Mouse (Mus musculus) telencephalon, adult 2 months (tissue): ENCODE measurements around the gene Med9.
"Not testable (repeated sequence)": the region's sequence is repeated elsewhere in the genome, so short reads cannot be mapped to it uniquely, and the experiment has no call there.

ENCODE experiments used
- DNase-seq: peaks from one replicate; pipeline ENCODE4 v3.0.0-alpha.2; 2011; ENCODE audit warnings: low read depth, low spot score

Med9 gene

GRCm38 (mm10) chr11:59944855-59945254, 3.2 kb upstream of the Med9 start:
- DNase-seq: not testable (repeated sequence)

DNA sequence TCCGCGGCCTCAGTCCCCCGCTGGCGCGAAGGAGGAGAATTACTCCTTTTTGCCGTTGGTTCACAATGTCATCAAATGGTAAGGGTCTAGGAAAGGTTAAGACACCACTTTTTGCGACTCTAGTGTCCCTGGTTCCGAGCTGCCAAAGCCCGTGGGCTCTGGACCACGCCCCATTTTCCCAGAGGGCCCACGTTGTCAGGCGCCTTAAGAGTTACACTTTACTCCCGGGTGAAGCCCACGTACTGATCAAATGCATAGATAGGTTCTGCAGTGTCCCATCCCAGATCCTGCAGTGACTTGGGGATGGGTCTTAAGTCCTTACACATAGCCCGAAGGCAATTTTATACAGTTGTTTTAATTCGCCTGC, 378 bp downstream of the Med9 start:
- no peak for DNase-seq

GRCm38 (mm10) chr11:59952892-59953291, 4.9 kb downstream of the Med9 start:
- no peak for DNase-seq

GRCm38 (mm10) chr11:59956749-59957148, 8.7 kb downstream of the Med9 start:
- DNase-seq: no peak

DNA sequence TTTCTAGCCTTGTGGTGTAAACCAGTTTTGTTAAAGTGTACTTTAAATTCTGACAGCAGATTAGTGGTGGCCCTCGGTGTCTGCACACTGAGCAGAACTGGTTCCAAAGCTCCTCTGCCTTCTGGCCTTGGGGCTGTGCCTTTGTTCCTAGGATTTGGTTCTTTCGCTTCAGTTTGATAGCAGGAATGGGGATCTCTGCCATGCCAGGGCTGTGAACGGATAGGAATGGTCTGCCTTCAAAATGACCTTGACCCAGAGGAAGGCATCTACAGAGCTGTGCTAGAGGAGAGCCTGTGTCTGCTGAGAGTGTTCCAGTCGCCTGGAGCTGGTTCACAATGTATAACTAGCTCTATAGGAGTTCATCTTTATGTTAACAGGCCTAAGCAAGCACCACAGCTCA, 11.4 kb downstream of the Med9 start:
- DNase-seq: no peak

DNA sequence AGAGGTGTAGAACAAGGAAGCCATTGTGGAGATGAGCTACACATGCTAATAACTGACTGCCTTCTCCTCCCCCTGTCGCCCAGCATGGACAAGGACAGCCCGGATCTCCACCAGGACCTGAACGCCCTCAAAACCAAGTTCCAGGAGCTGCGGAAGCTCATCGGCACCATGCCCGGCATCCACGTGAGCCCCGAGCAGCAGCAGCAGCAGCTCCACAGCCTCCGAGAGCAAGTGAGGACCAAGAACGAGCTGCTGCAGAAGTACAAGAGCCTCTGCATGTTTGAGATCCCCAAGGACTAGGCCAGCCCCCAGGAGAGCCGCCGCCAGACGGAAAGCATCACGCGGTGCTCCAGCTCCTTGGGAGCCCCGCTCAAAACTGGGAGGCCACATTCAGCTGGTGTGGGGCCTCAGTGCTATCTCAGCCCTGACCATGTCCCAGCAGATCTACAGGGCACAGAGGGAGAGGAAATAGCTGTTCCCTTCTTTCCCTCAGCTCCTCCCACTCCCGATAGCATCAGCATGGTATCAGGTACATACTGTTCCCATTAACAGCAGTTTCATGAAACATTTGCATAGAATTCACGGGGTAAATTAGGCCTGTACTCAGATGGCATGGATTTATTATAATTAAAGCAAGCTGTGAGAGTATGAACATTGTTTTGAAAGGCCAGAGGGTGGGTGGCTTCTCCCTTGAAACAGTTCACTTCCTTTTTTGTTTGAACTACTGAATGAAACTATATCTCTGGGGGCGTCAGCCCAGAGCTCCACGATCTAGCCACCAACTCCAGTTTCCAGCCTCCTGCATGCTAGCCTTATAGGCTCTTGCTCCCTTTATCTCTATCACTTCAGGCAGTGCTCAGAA, 12.7 kb downstream of the Med9 start:
- peak; percentile 62 for DNase-seq

DNA sequence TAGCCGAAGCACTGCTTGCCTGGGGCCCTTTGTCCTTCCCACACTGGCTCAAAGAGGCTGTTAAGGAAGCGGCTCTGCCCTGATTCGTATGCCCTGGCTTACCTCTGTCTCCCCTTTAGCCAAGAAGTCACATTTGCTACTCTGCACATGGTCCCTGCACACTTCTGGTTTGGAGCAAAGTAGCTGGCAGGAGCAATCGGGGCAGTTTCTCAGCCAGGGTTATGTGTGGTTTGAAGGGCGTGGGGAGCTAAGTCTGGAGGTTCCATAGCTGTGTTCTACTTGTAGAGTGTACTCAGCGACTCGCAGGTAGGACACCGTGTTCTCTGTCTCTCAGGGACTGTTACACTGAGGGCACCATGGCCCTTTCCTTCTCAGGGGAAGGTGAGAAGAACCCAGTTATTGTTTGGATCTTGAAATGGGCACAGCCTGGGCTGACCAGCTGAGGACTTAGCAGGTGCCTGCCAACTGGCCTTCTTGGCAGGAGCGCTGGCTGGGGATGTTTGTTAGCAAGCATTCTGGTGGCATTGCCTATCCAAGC, 13.4 kb downstream of the Med9 start:
- DNase-seq: no peak

DNA sequence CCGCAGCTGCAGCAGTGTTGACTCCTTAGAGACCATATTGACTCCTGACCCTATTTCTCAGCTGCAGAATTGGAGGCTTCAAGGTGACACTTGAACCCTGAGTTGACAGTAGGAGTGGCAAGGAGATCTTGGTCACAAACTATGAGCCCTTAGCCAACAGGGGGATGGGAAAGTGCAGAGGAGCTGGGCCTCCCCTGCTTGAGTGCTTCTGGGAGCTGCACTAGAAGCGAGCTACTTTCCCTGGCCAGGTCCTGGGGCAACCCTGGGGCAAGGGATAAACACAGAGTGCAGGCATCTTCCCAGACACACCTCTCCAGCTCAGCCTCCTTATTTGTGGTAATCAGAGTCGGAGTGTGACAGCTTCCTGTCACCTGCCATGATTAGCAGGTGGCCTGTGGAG, 14.6 kb downstream of the Med9 start:
- DNase-seq: no peak

DNA sequence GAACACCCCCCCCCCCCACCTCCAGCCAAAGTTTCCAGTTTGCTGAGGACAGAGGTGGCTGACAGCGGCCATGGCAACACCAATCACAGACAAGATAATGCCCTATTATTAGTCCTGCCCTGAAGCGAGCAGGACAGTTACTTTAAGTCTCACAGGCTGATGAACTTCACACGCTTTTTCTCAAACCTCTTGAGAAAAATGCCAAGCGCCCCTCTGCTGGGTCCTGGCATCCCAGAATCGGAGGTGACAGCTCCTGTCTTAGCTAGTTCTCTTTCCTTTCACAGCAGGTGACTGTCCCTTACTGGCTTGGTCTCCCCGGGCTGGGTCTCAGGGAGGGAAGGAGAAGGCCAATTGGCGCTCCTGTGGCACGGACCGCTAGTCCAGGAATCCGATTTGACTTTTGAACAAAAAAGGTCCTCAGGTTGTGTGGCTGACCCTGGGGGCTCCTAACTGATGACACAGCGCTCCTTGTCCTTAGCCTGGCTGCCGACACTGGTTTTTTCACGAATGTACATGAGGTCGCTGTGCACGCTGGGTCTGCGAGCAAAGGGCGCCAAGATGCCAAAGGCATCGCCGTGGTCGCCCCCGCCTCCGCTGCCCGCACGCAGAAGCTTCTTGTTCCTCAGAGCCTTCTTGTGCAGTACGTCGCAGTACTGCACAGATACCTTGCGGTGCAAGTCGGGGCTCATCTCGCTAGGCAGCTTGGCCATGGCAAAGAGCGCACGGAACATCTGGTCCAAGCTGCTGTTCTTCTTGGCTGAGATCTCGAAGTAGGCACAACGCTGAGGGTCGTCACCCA, 15.6 kb downstream of the Med9 start:
- DNase-seq: no peak

DNA sequence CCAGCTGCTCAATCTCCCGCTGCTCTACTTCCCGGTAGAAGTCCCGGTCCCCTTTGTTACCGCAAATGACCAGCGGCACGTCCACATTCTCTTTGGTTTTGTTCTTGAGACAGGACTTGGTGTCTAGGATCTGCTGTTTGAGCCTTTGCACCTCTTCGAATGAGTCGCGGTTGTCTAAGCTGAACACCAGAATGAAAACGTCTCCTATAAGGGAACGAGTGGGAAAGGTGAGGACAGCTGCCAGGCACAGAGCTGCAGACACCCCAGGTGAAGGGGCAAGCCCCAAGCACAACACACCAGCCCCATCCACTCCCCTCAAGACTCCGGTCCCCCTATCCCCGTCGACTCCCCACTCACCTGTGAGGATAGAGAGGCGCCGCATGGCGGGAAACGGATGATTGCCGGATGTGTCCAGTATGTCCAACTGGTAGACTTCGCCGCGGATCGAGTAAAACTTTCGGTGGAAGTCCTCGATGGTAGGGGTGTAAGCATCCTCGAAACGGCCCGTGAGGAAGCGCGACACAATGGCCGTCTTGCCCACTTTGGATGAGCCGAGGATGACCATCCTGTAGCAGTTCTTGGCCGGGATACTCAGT, 16.3 kb downstream of the Med9 start:
- DNase-seq: no peak

GRCm38 (mm10) chr11:59964818-59965217, 16.8 kb downstream of the Med9 start, which contains the start of gene Rasd1:
TSS of gene Rasd1 (minus strand) at chr11:59964944.
- no peak for DNase-seq

DNA sequence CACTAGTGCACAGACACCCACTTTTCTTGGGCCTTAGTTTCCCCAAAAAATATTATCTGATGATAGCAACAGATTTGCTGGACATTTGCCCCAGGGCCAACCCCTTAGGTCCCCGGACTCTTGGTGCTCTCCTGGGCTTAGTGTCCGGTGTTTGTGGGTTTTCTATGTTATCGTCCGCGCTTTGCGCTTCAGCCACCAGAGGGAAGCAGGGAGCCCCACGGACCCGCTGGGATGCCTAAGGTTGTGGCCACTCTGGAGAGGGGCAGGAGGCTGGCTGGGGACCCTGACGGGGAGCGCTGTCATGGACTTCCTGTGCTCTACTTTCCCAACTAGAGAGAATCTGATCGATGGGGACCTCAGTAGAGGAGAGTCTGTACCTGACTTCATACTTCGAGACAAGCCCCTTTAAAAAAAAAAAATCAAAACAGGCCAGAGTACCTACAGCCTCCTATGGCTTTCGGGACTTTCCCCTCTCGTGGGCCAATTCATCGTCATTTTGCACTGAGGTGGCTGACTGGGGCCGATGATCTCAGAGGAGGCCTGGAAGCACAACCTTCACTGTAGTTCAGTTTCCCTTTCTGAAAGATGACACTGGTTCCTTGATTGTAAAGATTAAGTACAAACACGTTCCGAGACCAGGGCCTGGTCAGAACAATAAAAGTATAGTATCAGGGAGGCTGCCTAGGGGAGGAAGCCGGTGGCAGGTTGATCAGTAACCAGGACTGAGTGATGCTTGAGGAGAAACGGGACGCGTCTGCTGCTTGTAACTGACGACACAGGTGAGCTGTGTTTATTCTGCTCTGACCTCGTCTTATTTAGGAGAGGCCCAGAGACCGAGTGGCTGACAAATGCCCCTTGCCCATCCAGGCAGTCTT, 17.5 kb downstream of the Med9 start:
- no peak for DNase-seq

DNA sequence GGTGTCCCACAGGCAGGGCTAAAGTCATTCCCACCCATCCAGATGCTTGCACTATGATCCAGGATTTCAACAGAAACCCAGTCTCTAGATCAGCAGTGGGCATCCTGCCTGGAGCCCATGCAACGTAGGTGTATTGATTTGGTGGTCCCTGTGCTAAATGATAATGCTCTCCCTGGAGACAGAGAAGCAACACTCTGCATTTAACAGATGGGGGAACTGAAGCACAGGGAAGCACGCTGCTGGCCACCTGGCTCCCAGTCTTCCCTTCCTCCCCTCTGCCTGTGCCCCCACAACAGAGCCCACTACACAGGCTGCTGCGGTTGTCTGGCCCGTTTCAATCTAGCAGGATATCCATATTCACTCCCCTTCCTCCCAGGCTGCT, 18.1 kb downstream of the Med9 start:
- no peak for DNase-seq

DNA sequence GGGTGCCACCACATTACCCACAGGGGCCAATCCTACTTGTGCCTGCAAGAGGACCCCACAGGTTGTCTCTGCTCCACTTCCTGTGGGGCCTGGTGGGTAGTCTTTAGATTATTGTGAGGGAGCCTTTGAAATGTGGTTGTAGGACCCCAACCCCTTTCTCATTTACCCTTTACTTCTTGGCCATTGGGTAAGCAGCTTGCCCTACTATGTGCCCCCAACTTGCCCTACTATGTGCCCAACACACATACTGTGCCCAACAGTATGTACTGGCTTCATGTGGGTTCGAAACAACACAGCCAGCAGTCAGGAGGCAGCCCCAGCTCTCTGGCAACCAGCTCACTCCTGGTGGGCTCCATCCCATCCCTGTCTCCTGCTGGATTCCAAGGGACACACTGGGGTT, 19.8 kb downstream of the Med9 start:
- no peak for DNase-seq

- no peak for DNase-seq
Measured at GRCm38 (mm10) chr11:59970780-59971179, 22.8 kb downstream of the Med9 start.

DNA sequence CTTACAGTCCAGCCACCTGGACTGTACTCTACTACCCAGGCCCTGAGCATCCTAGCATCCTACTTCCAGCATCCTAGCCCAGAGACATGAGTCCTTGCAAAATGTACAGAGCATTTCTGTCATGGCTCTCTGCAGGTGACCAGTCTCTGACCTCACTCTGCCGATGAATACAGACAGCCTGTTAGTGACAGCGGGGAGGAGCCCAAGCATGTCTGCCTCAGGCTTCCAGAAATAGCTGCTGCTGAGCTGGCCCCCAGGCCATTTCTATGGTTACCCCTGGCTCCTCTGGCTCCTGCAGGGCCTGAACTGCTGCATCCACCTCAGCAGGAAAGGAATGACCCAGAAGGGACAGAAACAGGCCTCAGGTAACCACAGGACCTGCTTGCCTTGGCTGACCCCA, 23.7 kb downstream of the Med9 start:
- no peak for DNase-seq

- DNase-seq: no peak
Measured at GRCm38 (mm10) chr11:59973389-59973788, 25.4 kb downstream of the Med9 start.

DNA sequence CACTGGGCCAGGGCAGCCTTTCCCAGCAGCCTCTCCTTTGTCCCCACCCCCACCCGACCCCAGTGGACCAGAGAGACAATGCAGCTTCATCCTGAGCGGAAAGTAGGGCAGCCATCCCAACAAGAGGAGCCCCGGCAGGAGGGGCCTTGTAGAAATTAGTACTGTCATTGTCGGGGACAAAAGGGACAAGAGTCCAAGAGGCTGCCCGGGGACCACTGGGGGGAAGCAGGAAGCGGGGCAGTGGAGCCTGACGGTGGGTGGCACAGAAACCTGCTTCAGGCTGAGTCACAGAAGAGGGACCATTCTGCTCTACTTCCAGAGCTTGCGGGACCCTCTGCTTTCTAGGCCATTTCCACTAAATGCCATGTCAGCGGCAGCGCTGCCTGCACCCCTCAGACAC, 27.2 kb downstream of the Med9 start:
- no peak for DNase-seq

DNA sequence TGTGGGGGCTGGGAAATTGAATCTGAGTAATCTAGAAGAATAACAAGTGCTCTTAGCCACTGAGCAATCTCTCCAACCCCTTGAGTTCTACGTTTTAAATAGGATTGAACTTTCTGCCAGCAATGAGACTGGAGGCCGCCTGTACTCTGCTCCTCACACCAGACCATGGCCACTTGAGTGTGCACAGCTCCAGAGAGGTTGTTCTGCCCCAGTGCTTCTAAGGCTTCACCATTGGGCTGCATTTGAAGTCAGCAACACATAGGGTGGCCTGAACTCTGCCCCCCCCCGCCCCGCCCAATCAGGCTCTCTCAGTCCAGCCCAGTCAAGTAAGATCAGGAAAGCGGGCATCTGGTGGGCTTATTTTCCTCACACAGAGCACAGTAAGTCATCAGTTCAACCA, 29.8 kb downstream of the Med9 start:
- no peak for DNase-seq

DNA sequence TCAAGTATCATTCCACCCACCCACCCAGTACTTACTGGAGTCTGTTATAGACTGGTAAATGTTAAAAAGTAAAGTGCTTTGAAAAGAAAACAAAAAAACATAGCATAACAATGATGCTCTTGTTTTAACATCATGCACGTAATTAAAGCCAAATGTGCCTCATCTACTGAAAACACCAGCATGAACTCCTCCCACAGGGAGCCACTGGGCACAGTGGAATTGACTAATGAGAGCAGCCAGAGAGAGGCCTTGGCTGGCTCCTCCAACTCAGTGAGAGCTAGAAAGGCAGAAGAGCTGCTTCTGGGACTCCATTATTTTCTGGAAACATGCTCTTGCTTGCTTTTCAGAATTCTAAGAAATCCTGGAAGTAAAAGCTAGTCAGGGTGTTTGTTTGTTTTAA, 41.4 kb downstream of the Med9 start:
- DNase-seq: no peak

DNA sequence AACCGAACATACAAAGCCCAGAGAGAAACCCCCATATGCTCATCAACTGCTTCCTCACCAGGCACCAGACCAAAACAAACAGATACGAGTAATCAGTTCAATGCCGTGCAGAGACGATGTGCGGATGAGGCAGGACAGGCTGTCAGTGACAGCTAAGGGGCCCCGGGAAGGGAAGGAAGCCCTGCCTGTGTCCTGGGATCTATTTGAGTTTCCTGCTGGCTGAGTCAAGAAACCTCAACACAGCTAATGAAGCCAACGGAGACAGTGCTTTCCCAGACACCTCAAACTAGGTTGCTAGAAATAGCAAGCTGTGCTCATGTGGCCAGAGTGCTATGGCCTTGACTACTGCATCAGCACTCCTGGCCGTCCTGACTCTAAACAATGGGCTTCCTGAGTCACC, 43.4 kb downstream of the Med9 start:
- DNase-seq: no peak
